Mouse (Mus musculus) stomach, embryonic 15.5 days (tissue): Measurements from ENCODE around the gene Fam3c. TPM values are rescaled to one million over a fixed set of nuclear protein-coding genes. Genes with fewer than 3 reads are reported as not detected.

Experiments
- ATAC-seq: fragments of 200-750 bp; cut with Nextera tagmentation; 2 replicates; pipeline ENCODE4 v1.8.0; 2017; ENCODE audit warnings: low read depth, moderate number of reproducible peaks, moderate TSS enrichment; ENCODE audit not compliant: insufficient read depth, low FRiP score
- H3K27ac ChIP-seq: fragments of 300-500 bp; sonication (generic); 2 replicates; pipeline ENCODE4 v1.5.1; 2015; ENCODE audit warnings: mild to moderate bottlenecking, inconsistent platforms
- H3K27me3 ChIP-seq: fragments of 300-500 bp; sonication (generic); replicated peaks from 2 replicates; pipeline ENCODE4 v1.6.1; 2015; ENCODE audit warnings: inconsistent platforms
- H3K36me3 ChIP-seq: fragments of 300-500 bp; sonication (generic); 2 replicates; pipeline ENCODE4 v1.6.1; 2015; ENCODE audit warnings: inconsistent platforms
- H3K4me1 ChIP-seq: fragments of 300-500 bp; sonication (generic); 2 replicates; pipeline ENCODE4 v1.6.1; 2015; ENCODE audit warnings: inconsistent platforms
- H3K4me2 ChIP-seq: fragments of 300-500 bp; sonication (generic); 2 replicates; pipeline ENCODE4 v1.6.1; 2015; ENCODE audit warnings: mild to moderate bottlenecking, inconsistent platforms
- H3K4me3 ChIP-seq: fragments of 300-500 bp; sonication (generic); replicated peaks from 2 replicates; pipeline ENCODE4 v1.5.1; 2015; ENCODE audit warnings: inconsistent platforms
- H3K9ac ChIP-seq: fragments of 300-500 bp; sonication (generic); 2 replicates; pipeline ENCODE4 v1.6.1; 2015; ENCODE audit warnings: inconsistent platforms
- H3K9me3 ChIP-seq: fragments of 300-500 bp; sonication (generic); 2 replicates; pipeline ENCODE4 v1.6.1; 2016; ENCODE audit warnings: inconsistent platforms
- WGBS: fragments of 180-500 bp; shearing (Covaris S2); methylation state at CpG from one replicate; pipeline ENCODE4 v1.1.7; 2015; 5-methylcytosine and 5-hydroxymethylcytosine counted together
- polyA plus RNA-seq: library from polyadenylated mRNA; unstranded; fragments of >200 nt; fragmentation: Nextera tagmentation; extraction: Ambion mirVana; gene quantifications from 2 replicates; pipeline ENCODE4 v1.2.1, GENCODE M21; 2015

Gene Fam3c
- polyA plus RNA-seq, 1 experiment from 2014 or later, result 76.1 TPM

- Histone ChIP-seq H3K4me1 (0 out of 2 replicates have a peak, but pooled peaks cover 6% of the 10 kb centered on the region), H3K4me2 (no peak overlapping the region), H3K4me3 (no peak overlapping the region), H3K9me3 (no peaks in the 10 kb centered on the region), H3K36me3 (0 out of 2 replicates have a peak, but pooled peaks cover 6% of the 10 kb centered on the region), H3K27ac (no peak overlapping the region), H3K27me3 (no peaks in the 10 kb centered on the region), H3K9ac (no peak overlapping the region)
- no peak for ATAC-seq
- WGBS, result 82% methylated on average over 13 of the region's 13 CpGs
Observed at GRCm38 (mm10) chr6:22330169-22330960, 25.7 kb downstream of the Fam3c start.

- H3K27me3 ChIP-seq, result no peaks in the 10 kb centered on the region
Observed at GRCm38 (mm10) chr6:22327931-22328330, 28.1 kb downstream of the Fam3c start.

GRCm38 (mm10) chr6:22327091-22327490 lies 29.0 kb downstream of the Fam3c start:
- Histone ChIP-seq H3K9me3 (no peaks in the 10 kb centered on the region), H3K4me2 (no peak overlapping the region), H3K27me3 (no peaks in the 10 kb centered on the region), H3K4me1 (0 out of 2 replicates have a peak, but pooled peaks cover 6% of the 10 kb centered on the region), H3K9ac (no peak overlapping the region), H3K27ac (no peak overlapping the region), H3K4me3 (no peak overlapping the region), H3K36me3 (0 out of 2 replicates have a peak, but pooled peaks cover 10% of the 10 kb centered on the region)
- ATAC-seq, result peak; percentile 41; the same call in 1 of the 2 replicates
- WGBS, result 36% methylated on average over 4 of the region's 4 CpGs

More at GRCm38 (mm10) chr6:22327931-22328330, 28.1 kb downstream of the Fam3c start:
- H3K27ac ChIP-seq, result no peak overlapping the region
- no peak overlapping the region for H3K4me2 ChIP-seq
- H3K4me3 ChIP-seq, result no peak overlapping the region
- ATAC-seq, result no peak
- no peaks in the 10 kb centered on the region for H3K9me3 ChIP-seq
- H3K9ac ChIP-seq, result no peak overlapping the region
- H3K4me1 ChIP-seq, result 0 out of 2 replicates have a peak, but pooled peaks cover 6% of the 10 kb centered on the region
- WGBS, result 63% methylated on average over 8 of the region's 8 CpGs
- 0 out of 2 replicates have a peak, but pooled peaks cover 10% of the 10 kb centered on the region for H3K36me3 ChIP-seq

- Histone ChIP-seq H3K4me2 (no peak overlapping the region), H3K4me3 (no peak overlapping the region), H3K9ac (no peak overlapping the region), H3K36me3 (0 out of 2 replicates have a peak, but pooled peaks cover 10% of the 10 kb centered on the region), H3K27ac (no peak overlapping the region), H3K4me1 (0 out of 2 replicates have a peak, but pooled peaks cover 6% of the 10 kb centered on the region), H3K9me3 (no peaks in the 10 kb centered on the region), H3K27me3 (no peaks in the 10 kb centered on the region)
- 70% methylated on average over 4 of the region's 4 CpGs for WGBS
- no peak for ATAC-seq
Observed at GRCm38 (mm10) chr6:22326289-22326688, 29.8 kb downstream of the Fam3c start.

GRCm38 (mm10) chr6:22325364-22326072 lies 30.5 kb downstream of the Fam3c start:
- Histone ChIP-seq H3K9me3 (no peaks in the 10 kb centered on the region), H3K4me3 (no peak overlapping the region), H3K9ac (no peak overlapping the region), H3K4me1 (0 out of 2 replicates have a peak, but pooled peaks cover 6% of the 10 kb centered on the region), H3K27me3 (no peaks in the 10 kb centered on the region), H3K4me2 (no peak overlapping the region), H3K27ac (no peak overlapping the region), H3K36me3 (0 out of 2 replicates have a peak, but pooled peaks cover 10% of the 10 kb centered on the region)
- 56% methylated on average over 13 of the region's 13 CpGs for WGBS
- no peak for ATAC-seq

- H3K27me3 ChIP-seq, result no peaks in the 10 kb centered on the region
- 47% methylated on average over 14 of the region's 14 CpGs for WGBS
- H3K27ac ChIP-seq, result 0 out of 2 replicates have a peak overlapping the region, but pooled peaks have one; percentile 28
- H3K9me3 ChIP-seq, result no peaks in the 10 kb centered on the region
- H3K9ac ChIP-seq, result no peak overlapping the region
- peak overlapping the region; percentile 46 for H3K4me2 ChIP-seq
- ATAC-seq, result no peak
- no peak overlapping the region; the same call in 1 of the 2 replicates for H3K4me3 ChIP-seq
- no peaks in the 10 kb centered on the region for H3K4me1 ChIP-seq
- H3K36me3 ChIP-seq, result no peaks in the 10 kb centered on the region
Observed at GRCm38 (mm10) chr6:22298059-22298458, 58.0 kb downstream of the Fam3c start.

GRCm38 (mm10) chr6:22297028-22297427 lies 59.0 kb downstream of the Fam3c start:
- no peak overlapping the region for H3K4me3 ChIP-seq
- H3K4me1 ChIP-seq, result no peaks in the 10 kb centered on the region
- 51% methylated on average over 6 of the region's 6 CpGs for WGBS
- no peaks in the 10 kb centered on the region for H3K9me3 ChIP-seq
- no peak overlapping the region for H3K9ac ChIP-seq
- H3K27me3 ChIP-seq, result no peaks in the 10 kb centered on the region
- no peak for ATAC-seq
- H3K36me3 ChIP-seq, result no peaks in the 10 kb centered on the region
- no peak overlapping the region for H3K4me2 ChIP-seq
- H3K27ac ChIP-seq, result peak overlapping the region; percentile 7; the same call in 1 of the 2 replicates

- Histone ChIP-seq H3K9me3 (no peaks in the 10 kb centered on the region), H3K4me2 (no peak overlapping the region), H3K4me3 (no peak overlapping the region), H3K4me1 (peaks cover 4% of the 10 kb centered on the region), H3K9ac (no peak overlapping the region), H3K36me3 (no peaks in the 10 kb centered on the region), H3K27ac (no peak overlapping the region), H3K27me3 (no peaks in the 10 kb centered on the region; the same call in 1 of the 2 replicates)
- no peak for ATAC-seq
- 61% methylated on average over 3 of the region's 3 CpGs for WGBS
Observed at GRCm38 (mm10) chr6:22293922-22294321, 62.1 kb downstream of the Fam3c start.

- Histone ChIP-seq H3K27ac (no peak overlapping the region), H3K9me3 (no peaks in the 10 kb centered on the region), H3K4me2 (no peak overlapping the region), H3K9ac (no peak overlapping the region), H3K27me3 (peaks cover 8% of the 10 kb centered on the region), H3K4me3 (no peak overlapping the region), H3K36me3 (no peaks in the 10 kb centered on the region), H3K4me1 (peaks cover 17% of the 10 kb centered on the region)
- no peak for ATAC-seq
- WGBS, result 31% methylated on average over 4 of the region's 4 CpGs
Observed at GRCm38 (mm10) chr6:22292056-22292455, 64.0 kb downstream of the Fam3c start.

GRCm38 (mm10) chr6:22290790-22291189 lies 65.3 kb downstream of the Fam3c start:
- no peak for ATAC-seq
- H3K4me3 ChIP-seq, result no peak overlapping the region
- H3K27me3 ChIP-seq, result peaks cover 8% of the 10 kb centered on the region
- H3K36me3 ChIP-seq, result no peaks in the 10 kb centered on the region
- H3K4me1 ChIP-seq, result peaks cover 17% of the 10 kb centered on the region
- no peaks in the 10 kb centered on the region for H3K9me3 ChIP-seq
- H3K9ac ChIP-seq, result no peak overlapping the region
- 71% methylated on average over 8 of the region's 8 CpGs for WGBS
- H3K27ac ChIP-seq, result no peak overlapping the region
- H3K4me2 ChIP-seq, result no peak overlapping the region

- peaks cover 8% of the 10 kb centered on the region for H3K27me3 ChIP-seq
- H3K36me3 ChIP-seq, result no peaks in the 10 kb centered on the region
- no peak overlapping the region for H3K27ac ChIP-seq
- H3K4me2 ChIP-seq, result peak overlapping the region; percentile 91
- ATAC-seq, result no peak
- peaks cover 17% of the 10 kb centered on the region for H3K4me1 ChIP-seq
- no peak overlapping the region for H3K9ac ChIP-seq
- WGBS, result 6% methylated on average over 21 of the region's 21 CpGs
- H3K9me3 ChIP-seq, result no peaks in the 10 kb centered on the region
- peak overlapping the region; percentile 41 for H3K4me3 ChIP-seq
Observed at GRCm38 (mm10) chr6:22289461-22290021, 66.5 kb downstream of the Fam3c start.
